Mouse (Mus musculus): Measurements from ENCODE around the gene Dlgap4.

DNA sequence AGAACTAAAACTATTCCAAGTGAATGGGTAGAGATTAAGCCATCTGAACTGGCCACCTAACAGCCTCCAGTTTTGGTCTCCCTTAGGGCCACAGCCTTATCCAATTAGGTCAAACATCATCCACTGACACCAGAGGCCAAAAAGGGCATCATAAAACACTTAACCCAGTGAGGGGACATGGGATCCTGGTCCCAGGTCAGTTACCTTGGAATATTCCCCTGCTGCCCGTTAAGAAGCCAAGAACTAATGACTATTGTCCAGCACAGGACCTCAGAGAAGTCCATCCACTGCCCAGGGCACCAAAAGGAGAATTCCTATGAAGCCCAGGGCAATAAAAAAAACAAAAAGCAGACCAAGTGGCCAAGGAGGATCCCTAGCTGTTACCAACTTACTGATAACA, 175.3 kb downstream of the Dlgap4 start:
- no peak for TF ChIP-seq POLR2A (IDR thresholded peaks at IDR 0.05; ENCODE audit: control insufficient read depth, low read depth, low read length)
- TF ChIP-seq CTCF (IDR thresholded peaks at IDR 0.05; ENCODE audit: control insufficient read depth, insufficient read depth, insufficient replicate concordance, low read depth, low read length): no peak

Data from testis, adult 2 months (tissue).